Mouse (Mus musculus) liver, embryonic 14.5 days (tissue): ENCODE data around the gene Mettl17.

ENCODE experiments used
- CTCF ChIP-seq: IDR thresholded peaks from 2 replicates; pipeline ENCODE4 v1.5.1; 2016; ENCODE audit warnings: antibody characterized with exemption, low read depth, control low read depth
- EP300 ChIP-seq: IDR thresholded peaks from 2 replicates; pipeline ENCODE4 v1.6.1; 2016; ENCODE audit warnings: antibody characterized with exemption, low read depth

DNA sequence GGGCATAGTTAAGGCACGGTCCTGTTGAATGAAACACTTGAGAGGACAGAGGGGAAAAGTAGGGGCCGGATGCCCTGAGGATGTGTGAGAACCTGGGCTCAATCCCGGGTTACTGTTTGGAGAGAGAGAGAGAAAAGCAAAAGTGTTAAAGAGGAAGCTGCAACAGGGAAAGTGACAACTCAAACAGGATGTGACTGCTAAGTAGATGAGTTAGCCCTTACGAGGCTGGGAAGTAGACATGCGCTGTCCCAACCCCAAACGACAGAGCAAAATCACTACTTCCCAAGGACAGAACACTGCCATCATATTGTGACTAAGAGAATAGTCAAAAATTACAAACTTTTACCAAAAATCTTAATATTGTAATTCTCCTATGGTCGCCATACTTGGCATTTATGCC is 57.6 kb downstream of the Mettl17 start:
- TF ChIP-seq CTCF (no peak), EP300 (no peak)
